ENCODE assay signal across 15 mouse cellular contexts in the genomic region with DNA sequence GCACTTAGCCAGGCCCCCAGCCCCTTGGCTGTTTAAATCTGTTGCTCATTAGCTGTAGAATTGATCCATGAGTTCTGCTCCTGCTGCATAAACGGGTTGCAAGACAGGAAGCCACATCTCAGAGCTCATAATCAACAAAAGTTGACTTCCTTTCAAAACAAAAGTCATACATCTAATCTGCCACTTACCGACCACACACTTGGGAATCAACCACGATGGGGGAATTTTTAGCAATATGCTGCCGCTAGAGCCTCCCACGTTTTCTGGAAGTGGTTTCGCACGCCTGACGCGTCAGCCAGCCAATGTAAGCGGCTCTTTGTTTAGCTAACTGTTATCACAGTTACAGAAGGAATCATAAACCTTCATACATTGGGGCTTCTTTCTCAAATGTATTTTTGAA.
A peak's percentile ranks its signal among the peaks of the same experiment; 100 is the strongest.
DNase-seq lines count a peak whose midpoint lies in the region; ATAC-seq and TF ChIP-seq lines count a peak whose summit lies in the region.
"Had no signal": no experiment of that assay in that cellular context is flagged by ENCODE, and none has a peak within 500 bp of the region (broad histone marks: within the 10 kb centered on the region; RNA-seq: fewer than 3 reads in every experiment).

No protein-coding gene starts in this region.

- H3K4me3 ChIP-seq in lung, embryonic 14.5 days (ENCODE audit: low read depth, low read length) = no peak overlapping the region
- H3K4me3 ChIP-seq in forebrain, embryonic 13.5 days = no peak overlapping the region
- H3K4me3 ChIP-seq: hindbrain, embryonic 12.5 days; limb, embryonic 12.5 days; midbrain, embryonic 12.5 days had no signal

- TF ChIP-seq CTCF in lung, embryonic 14.5 days (IDR thresholded peaks at IDR 0.05; ENCODE audit: low read depth) = no peak

- ATAC-seq in lung, embryonic 14.5 days (ENCODE audit: insufficient read depth) = no peak
- no peak for ATAC-seq in forebrain, embryonic 13.5 days

- no peaks in the 10 kb centered on the region for H3K36me3 ChIP-seq in lung, embryonic 14.5 days (ENCODE audit: insufficient read depth)
- H3K36me3 ChIP-seq in forebrain, embryonic 13.5 days (ENCODE audit: poor library complexity, severe bottlenecking) = no peaks in the 10 kb centered on the region
- H3K36me3 ChIP-seq: hindbrain, embryonic 12.5 days; limb, embryonic 12.5 days; midbrain, embryonic 12.5 days had no signal

- DNase-seq in lung, embryonic 14.5 days = peak; percentile 4
- no peak for DNase-seq in lung, postnatal 4 days
- peak; percentile 73 to 79 for DNase-seq in frontal cortex, adult 2 months (ENCODE audit: extremely low spot score in 1 of 2, low spot score in 1 of 2)
- peak; percentile 36 to 61 for DNase-seq in left cerebral cortex, postnatal 10 days (ENCODE audit: extremely low spot score in 1 of 2, low spot score in 2 of 2)
- peak; percentile 86 for DNase-seq in telencephalon, adult 2 months (ENCODE audit: low read depth, low spot score)
- DNase-seq in spleen, adult 18-20 months = no peak
- DNase-seq: adrenal gland, postnatal 36 days; cerebellum, adult 9-11 months; heart, adult 11 months; kidney, adult 9 months; thymus, postnatal 14 days had no signal

- 49% methylated on average over 10 of the region's 10 CpGs for WGBS in lung, embryonic 14.5 days
- 81% methylated on average over 10 of the region's 10 CpGs for WGBS in forebrain, embryonic 13.5 days

- H3K4me2 ChIP-seq in lung, embryonic 14.5 days = no peak overlapping the region
- H3K4me2 ChIP-seq in forebrain, embryonic 13.5 days = no peak overlapping the region
- H3K4me2 ChIP-seq: hindbrain, embryonic 12.5 days; limb, embryonic 12.5 days; midbrain, embryonic 12.5 days had no signal

- intact Hi-C loops in left cerebral cortex, postnatal 10 days (cut with DNase I) = no loop called here

- no peaks in the 10 kb centered on the region for H3K4me1 ChIP-seq in lung, embryonic 14.5 days (ENCODE audit: insufficient read depth)
- no peaks in the 10 kb centered on the region for H3K4me1 ChIP-seq in forebrain, embryonic 13.5 days
- H3K4me1 ChIP-seq: hindbrain, embryonic 12.5 days; midbrain, embryonic 12.5 days had no signal

- H3K27me3 ChIP-seq in lung, embryonic 14.5 days (ENCODE audit: insufficient read depth, low read length) = no peaks in the 10 kb centered on the region
- no peaks in the 10 kb centered on the region for H3K27me3 ChIP-seq in forebrain, embryonic 13.5 days
- H3K27me3 ChIP-seq: hindbrain, embryonic 12.5 days; limb, embryonic 12.5 days; midbrain, embryonic 12.5 days had no signal

- no peaks in the 10 kb centered on the region for H3K9me3 ChIP-seq in lung, embryonic 14.5 days (ENCODE audit: low read depth, low read length)
- H3K9me3 ChIP-seq in forebrain, embryonic 13.5 days (replicated peaks) = no peaks in the 10 kb centered on the region
- H3K9me3 ChIP-seq: midbrain, embryonic 12.5 days had no signal

- no peak overlapping the region for H3K27ac ChIP-seq in lung, embryonic 14.5 days (ENCODE audit: low read depth)
- H3K27ac ChIP-seq in forebrain, embryonic 13.5 days = no peak overlapping the region
- H3K27ac ChIP-seq: hindbrain, embryonic 12.5 days; limb, embryonic 12.5 days; midbrain, embryonic 12.5 days had no signal

- H3K9ac ChIP-seq in lung, embryonic 14.5 days = no peak overlapping the region
- no peak overlapping the region for H3K9ac ChIP-seq in forebrain, embryonic 13.5 days
- H3K9ac ChIP-seq: hindbrain, embryonic 12.5 days; limb, embryonic 12.5 days; midbrain, embryonic 12.5 days had no signal

Comparison
In these comparisons a context has a peak if more than half of its experiments do, and no peak if none do; other contexts are left out.
1. DNase-seq: peak in lung, embryonic 14.5 days (single experiment), frontal cortex, adult 2 months (2 of 2), left cerebral cortex, postnatal 10 days (2 of 2) and telencephalon, adult 2 months (single experiment); none in lung, postnatal 4 days (0 of 2) and spleen, adult 18-20 months (0 of 2).